Mouse (Mus musculus) midbrain, embryonic 16.5 days (tissue): ENCODE measurements around the gene Wipf1. TPM values are rescaled to one million over a fixed set of nuclear protein-coding genes. Genes with fewer than 3 reads are reported as not detected.
A peak's percentile ranks its signal among the peaks of the same experiment; 100 is the strongest.

Experiments used
- ATAC-seq: fragments of 200-750 bp; cut with Nextera tagmentation; 2 replicates; pipeline ENCODE4 v1.8.0; 2017; ENCODE audit warnings: moderate TSS enrichment
- H3K27ac ChIP-seq: fragments of 300-500 bp; sonication (generic); 2 replicates; pipeline ENCODE4 v1.5.1; 2014; ENCODE audit warnings: mild to moderate bottlenecking, low read length, mixed read lengths
- H3K27me3 ChIP-seq: fragments of 300-500 bp; sonication (generic); 2 replicates; pipeline ENCODE4 v1.6.1; 2014; ENCODE audit warnings: low read depth, low read length, mixed read lengths; ENCODE audit not compliant: control insufficient read depth, insufficient read depth
- H3K36me3 ChIP-seq: fragments of 300-500 bp; sonication (generic); 2 replicates; pipeline ENCODE4 v1.6.1; 2014; ENCODE audit warnings: mild to moderate bottlenecking, low read length, moderate library complexity, mixed read lengths; ENCODE audit not compliant: control insufficient read depth, insufficient read depth
- H3K4me1 ChIP-seq: fragments of 300-500 bp; sonication (generic); 2 replicates; pipeline ENCODE4 v1.6.1; 2014; ENCODE audit warnings: mild to moderate bottlenecking, low read length, mixed read lengths; ENCODE audit not compliant: control insufficient read depth, insufficient read depth
- H3K4me2 ChIP-seq: fragments of 300-500 bp; sonication (generic); 2 replicates; pipeline ENCODE4 v1.6.1; 2014; ENCODE audit warnings: mild to moderate bottlenecking, low read length, mixed read lengths
- H3K4me3 ChIP-seq: fragments of 300-500 bp; sonication (generic); 2 replicates; pipeline ENCODE4 v1.5.1; 2014; ENCODE audit warnings: low read depth, mild to moderate bottlenecking, low read length, moderate library complexity, mixed read lengths
- H3K9ac ChIP-seq: fragments of 300-500 bp; sonication (generic); 2 replicates; pipeline ENCODE4 v1.6.1; 2014; ENCODE audit warnings: low read depth, low read length, mixed read lengths
- H3K9me3 ChIP-seq: fragments of 300-500 bp; sonication (generic); replicated peaks from 2 replicates; pipeline ENCODE4 v1.6.1; 2014; ENCODE audit warnings: mild to moderate bottlenecking, low read length, mixed read lengths; ENCODE audit not compliant: control insufficient read depth, poor library complexity, severe bottlenecking
- WGBS: fragments of 180-500 bp; shearing (Covaris S2); extraction: QIAGEN DNeasy Blood & Tissue Kit; methylation state at CpG from one replicate; pipeline ENCODE4 v1.1.7; 2014; 5-methylcytosine and 5-hydroxymethylcytosine counted together
- polyA plus RNA-seq: library from polyadenylated mRNA; unstranded; fragments of >200 nt; fragmentation: Nextera tagmentation; extraction: Ambion mirVana; gene quantifications from 2 replicates; pipeline ENCODE4 v1.2.1, GENCODE M21; 2015

Wipf1 gene
- polyA plus RNA-seq, 1 experiment from 2014 or later, result 2.1 TPM

DNA sequence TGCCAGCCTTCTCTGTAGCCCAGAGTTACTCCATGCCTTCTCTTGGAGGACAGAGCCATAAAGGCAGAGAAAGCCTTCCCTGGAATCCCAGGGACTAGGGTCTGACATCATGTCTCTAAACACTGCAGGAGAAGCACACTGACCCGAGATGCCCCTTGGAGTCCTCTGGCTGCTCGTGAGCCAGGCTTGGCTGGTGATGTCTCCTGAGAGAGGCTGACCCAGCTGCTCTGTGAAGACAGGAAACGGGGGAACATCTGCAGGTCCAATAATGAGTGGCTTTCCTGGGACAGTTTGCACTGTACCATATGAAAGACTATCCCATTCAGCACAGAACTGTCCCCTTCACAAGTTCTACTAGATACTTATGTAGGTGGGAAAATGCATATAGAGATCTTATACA lies 69.4 kb downstream of the Wipf1 start:
- 77% methylated on average over 3 of the region's 3 CpGs for WGBS
- Histone ChIP-seq H3K4me2 (no peak overlapping the region), H3K4me3 (no peak overlapping the region), H3K9ac (no peak overlapping the region), H3K9me3 (no peaks in the 10 kb centered on the region), H3K4me1 (no peaks in the 10 kb centered on the region), H3K27ac (no peak overlapping the region), H3K36me3 (no peaks in the 10 kb centered on the region), H3K27me3 (no peaks in the 10 kb centered on the region)
- ATAC-seq, result no peak

DNA sequence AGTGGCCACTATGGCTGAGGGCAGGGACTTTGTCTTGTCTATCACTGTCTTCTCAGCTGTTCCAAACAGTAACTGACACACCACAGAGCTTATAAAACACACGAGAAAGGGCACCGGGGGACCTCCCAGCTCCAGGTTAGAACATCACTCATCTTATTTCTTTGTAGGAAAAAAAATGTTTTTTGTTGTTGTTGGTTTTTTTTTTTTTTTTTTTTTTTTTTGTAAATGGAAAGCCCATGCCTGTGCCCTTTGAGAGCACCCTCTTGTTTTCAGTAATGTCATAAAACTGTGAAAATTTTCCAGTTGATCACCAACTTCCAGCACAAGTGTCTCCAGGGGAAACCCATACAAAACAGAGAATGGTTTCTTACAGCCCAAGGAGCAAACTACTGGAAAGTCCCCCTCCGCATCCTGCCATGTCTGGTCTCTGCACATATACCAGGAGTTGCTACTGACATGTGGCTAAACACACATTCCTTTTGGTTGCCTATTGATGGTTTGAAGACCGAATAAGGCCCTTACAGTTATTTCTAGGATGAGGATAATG lies 69.9 kb downstream of the Wipf1 start:
- 86% methylated on average over 4 of the region's 4 CpGs for WGBS
- Histone ChIP-seq H3K27ac (no peak overlapping the region), H3K27me3 (no peaks in the 10 kb centered on the region), H3K9ac (no peak overlapping the region), H3K4me1 (no peaks in the 10 kb centered on the region), H3K4me2 (no peak overlapping the region), H3K9me3 (no peaks in the 10 kb centered on the region), H3K36me3 (no peaks in the 10 kb centered on the region), H3K4me3 (no peak overlapping the region)
- no peak for ATAC-seq

DNA sequence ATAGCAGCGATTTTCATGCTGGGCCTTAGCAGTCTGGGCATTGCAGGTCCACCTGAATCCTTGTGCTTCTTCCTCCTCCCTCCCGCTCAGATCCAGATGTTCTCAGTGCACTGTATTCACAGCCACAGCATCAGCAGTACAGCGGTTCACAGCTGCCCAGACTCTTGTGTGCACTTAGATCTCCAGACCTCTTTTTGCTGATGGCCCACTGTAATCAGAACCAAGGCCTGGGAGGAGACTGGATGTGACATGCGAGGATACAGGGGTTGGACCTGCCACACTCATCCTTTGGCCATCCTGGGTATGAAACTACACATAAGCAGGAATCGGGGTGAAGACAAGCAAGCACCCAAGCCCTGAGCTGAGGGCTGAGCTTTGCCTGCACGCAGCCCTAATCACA lies 72.6 kb downstream of the Wipf1 start:
- H3K4me3 ChIP-seq, result no peak overlapping the region
- ATAC-seq, result no peak
- WGBS, result 94% methylated on average over 6 of the region's 6 CpGs

DNA sequence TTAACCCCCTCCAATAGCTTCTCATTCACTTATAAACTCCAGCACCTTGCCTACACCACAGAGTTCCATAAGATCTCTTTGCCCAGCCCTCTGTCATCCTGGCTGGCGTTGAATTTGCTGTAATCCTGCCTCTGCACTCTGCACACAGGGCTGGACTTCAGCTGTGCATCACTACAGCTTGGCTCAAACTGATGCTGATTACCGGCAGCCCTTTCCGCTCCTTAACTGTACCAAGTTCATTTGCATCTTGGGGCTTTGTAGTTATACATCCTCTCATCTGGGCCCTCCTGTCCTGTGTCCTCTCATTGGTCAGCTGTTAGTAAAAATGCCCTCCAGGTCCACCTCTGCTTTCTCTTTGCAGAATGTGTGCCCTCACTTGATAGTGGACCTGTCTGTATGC lies 73.4 kb downstream of the Wipf1 start:
- Histone ChIP-seq H3K4me2 (no peak overlapping the region), H3K9ac (no peak overlapping the region), H3K4me1 (no peaks in the 10 kb centered on the region), H3K27ac (no peak overlapping the region), H3K4me3 (no peak overlapping the region), H3K27me3 (no peaks in the 10 kb centered on the region), H3K9me3 (no peaks in the 10 kb centered on the region), H3K36me3 (no peaks in the 10 kb centered on the region)
- 73% methylated on average over 3 of the region's 3 CpGs for WGBS
- no peak for ATAC-seq

More for the DNA sequence above, 72.6 kb downstream of the Wipf1 start:
- H3K27me3 ChIP-seq, result no peaks in the 10 kb centered on the region
- no peak overlapping the region for H3K4me2 ChIP-seq
- H3K36me3 ChIP-seq, result no peaks in the 10 kb centered on the region
- H3K4me1 ChIP-seq, result no peaks in the 10 kb centered on the region
- H3K27ac ChIP-seq, result no peak overlapping the region
- no peaks in the 10 kb centered on the region for H3K9me3 ChIP-seq
- 0 out of 2 replicates have a peak overlapping the region, but pooled peaks have one; percentile 6 for H3K9ac ChIP-seq

GRCm38 (mm10) chr2:73455541-73455940 lies 74.0 kb downstream of the Wipf1 start:
- no peaks in the 10 kb centered on the region for H3K27me3 ChIP-seq
- no peaks in the 10 kb centered on the region for H3K9me3 ChIP-seq
- no peak overlapping the region for H3K9ac ChIP-seq
- 89% methylated on average over 4 of the region's 4 CpGs for WGBS
- H3K4me1 ChIP-seq, result peaks cover 1% of the 10 kb centered on the region; the same call in 1 of the 2 replicates
- H3K4me3 ChIP-seq, result no peak overlapping the region
- ATAC-seq, result no peak
- H3K4me2 ChIP-seq, result no peak overlapping the region
- H3K27ac ChIP-seq, result no peak overlapping the region
- no peaks in the 10 kb centered on the region for H3K36me3 ChIP-seq

DNA sequence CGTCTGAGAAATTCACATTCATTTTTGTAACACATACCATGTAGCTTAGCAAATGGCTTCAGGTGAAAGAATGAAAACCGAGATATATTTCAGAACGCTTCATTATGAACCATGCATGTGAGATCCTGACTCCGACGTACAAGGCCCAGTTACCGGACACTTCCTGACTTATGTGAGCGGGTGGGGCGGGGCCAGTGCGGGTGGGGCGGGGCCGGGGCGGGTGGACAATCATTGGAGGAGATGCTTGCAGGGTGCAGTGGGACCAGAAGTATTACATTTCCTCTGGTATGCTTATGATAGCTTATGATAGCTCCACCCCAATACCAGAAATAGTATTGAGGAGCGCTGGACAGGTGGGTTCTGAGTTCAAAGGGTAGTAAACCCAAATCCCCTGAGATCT lies 74.9 kb downstream of the Wipf1 start:
- ATAC-seq, result no peak
- Histone ChIP-seq H3K36me3 (no peaks in the 10 kb centered on the region), H3K4me1 (peaks cover 4% of the 10 kb centered on the region; the same call in 1 of the 2 replicates), H3K4me3 (no peak overlapping the region), H3K27ac (no peak overlapping the region), H3K9ac (no peak overlapping the region), H3K27me3 (no peaks in the 10 kb centered on the region), H3K9me3 (no peaks in the 10 kb centered on the region), H3K4me2 (no peak overlapping the region)
- WGBS, result 94% methylated on average over 13 of the region's 13 CpGs

- H3K36me3 ChIP-seq, result no peaks in the 10 kb centered on the region
- WGBS, result 77% methylated on average over 4 of the region's 4 CpGs
Observed at GRCm38 (mm10) chr2:73454186-73454585, 75.3 kb downstream of the Wipf1 start.

DNA sequence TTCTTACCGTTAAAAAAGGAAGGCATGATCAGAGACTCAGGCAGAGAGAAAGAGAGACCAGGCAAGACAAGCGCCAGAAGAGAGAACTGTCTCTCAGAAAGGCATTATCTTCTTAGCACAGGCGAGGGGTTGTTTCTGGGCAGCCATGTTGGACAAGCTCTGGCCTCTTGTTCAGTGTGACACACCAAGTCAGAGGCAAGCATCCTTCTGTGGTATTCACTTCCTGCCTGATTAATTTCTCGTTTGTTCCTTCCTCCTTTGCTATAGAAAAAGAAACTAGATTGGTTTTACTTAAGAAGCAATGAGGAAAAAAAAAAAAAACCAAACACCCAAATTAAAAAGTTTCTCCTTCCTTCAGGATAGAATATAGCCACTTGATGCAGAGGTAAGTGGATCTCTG lies 75.8 kb downstream of the Wipf1 start:
- Histone ChIP-seq H3K9me3 (no peaks in the 10 kb centered on the region), H3K27ac (no peak overlapping the region), H3K36me3 (no peaks in the 10 kb centered on the region), H3K4me1 (peaks cover 4% of the 10 kb centered on the region; the same call in 1 of the 2 replicates), H3K9ac (no peak overlapping the region), H3K4me3 (no peak overlapping the region), H3K4me2 (no peak overlapping the region), H3K27me3 (no peaks in the 10 kb centered on the region)
- 68% methylated on average over 4 of the region's 4 CpGs for WGBS
- ATAC-seq, result no peak

More at GRCm38 (mm10) chr2:73454186-73454585, 75.3 kb downstream of the Wipf1 start:
- Histone ChIP-seq H3K27ac (no peak overlapping the region), H3K4me1 (peaks cover 4% of the 10 kb centered on the region; the same call in 1 of the 2 replicates), H3K9me3 (no peaks in the 10 kb centered on the region), H3K4me3 (no peak overlapping the region), H3K4me2 (no peak overlapping the region), H3K9ac (no peak overlapping the region), H3K27me3 (no peaks in the 10 kb centered on the region)
- ATAC-seq, result no peak

GRCm38 (mm10) chr2:73453085-73453484 lies 76.4 kb downstream of the Wipf1 start:
- H3K9ac ChIP-seq, result no peak overlapping the region
- no peaks in the 10 kb centered on the region for H3K9me3 ChIP-seq
- no peaks in the 10 kb centered on the region for H3K36me3 ChIP-seq
- H3K27ac ChIP-seq, result no peak overlapping the region
- H3K27me3 ChIP-seq, result no peaks in the 10 kb centered on the region
- WGBS, result 72% methylated on average over 5 of the region's 5 CpGs
- no peak for ATAC-seq
- H3K4me3 ChIP-seq, result no peak overlapping the region
- H3K4me1 ChIP-seq, result peaks cover 4% of the 10 kb centered on the region; the same call in 1 of the 2 replicates
- no peak overlapping the region for H3K4me2 ChIP-seq
